20 mouse cellular contexts compared by ENCODE assay signal in the genomic region with DNA sequence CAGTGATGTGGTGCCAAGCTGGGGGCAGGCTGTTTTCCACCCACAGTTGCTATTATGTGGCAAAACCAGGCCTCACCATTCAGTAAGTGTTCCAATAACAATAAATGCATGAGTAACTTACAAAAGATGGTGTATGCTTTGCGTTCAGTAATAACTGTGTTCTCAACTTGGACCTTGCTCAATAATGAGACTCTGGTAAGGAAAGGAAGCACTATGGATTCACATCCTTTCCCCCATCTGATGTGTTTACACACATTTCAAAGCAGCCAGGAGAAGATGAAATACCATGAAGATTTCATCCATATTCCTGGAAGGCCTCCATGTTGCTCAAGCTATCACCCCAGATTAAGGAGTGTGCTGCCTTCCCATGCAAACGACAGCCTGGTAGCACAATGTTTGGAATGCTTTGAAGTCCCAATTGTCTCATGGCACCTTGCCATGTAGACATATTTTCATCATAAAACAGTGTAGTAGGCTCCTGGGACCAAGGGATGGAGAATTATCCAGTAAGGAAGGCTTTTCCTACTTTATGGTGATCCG.
A peak's percentile ranks its signal among the peaks of the same experiment; 100 is the strongest.
DNase-seq lines count a peak whose midpoint lies in the region; ATAC-seq and TF ChIP-seq lines count a peak whose summit lies in the region.
"Had no signal": no experiment of that assay in that cellular context is flagged by ENCODE, and none has a peak within 500 bp of the region (broad histone marks: within the 10 kb centered on the region; RNA-seq: fewer than 3 reads in every experiment).

No protein-coding gene starts in this region.

- ATAC-seq in forebrain, postnatal 0 days = peak; percentile 83
- ATAC-seq in forebrain, embryonic 15.5 days (replicated peaks) = no peak; the same call in 1 of the 2 replicates
- ATAC-seq in lung, postnatal 0 days = no peak
- ATAC-seq: activated CD4-positive, CD25-positive, alpha-beta regulatory T cell, adult 4 months; hindbrain, postnatal 0 days; Patski had no signal

- 53% methylated on average over 3 of the region's 3 CpGs for whole genome bisulfite sequencing in forebrain, postnatal 0 days
- 58% methylated on average over 3 of the region's 3 CpGs for WGBS in forebrain, embryonic 15.5 days
- 43% methylated on average over 3 of the region's 3 CpGs for WGBS in lung, postnatal 0 days

- no peaks in the 10 kb centered on the region for H3K36me3 ChIP-seq in forebrain, postnatal 0 days (ENCODE audit: insufficient read depth)
- no peaks in the 10 kb centered on the region for H3K36me3 ChIP-seq in forebrain, embryonic 15.5 days
- no peaks in the 10 kb centered on the region for H3K36me3 ChIP-seq in lung, postnatal 0 days (ENCODE audit: insufficient read depth, low read length)
- H3K36me3 ChIP-seq: heart, embryonic 10.5 days; hindbrain, embryonic 13.5 days had no signal

- no peak overlapping the region for H3K4me3 ChIP-seq in forebrain, postnatal 0 days (ENCODE audit: low read depth, low read length)
- H3K4me3 ChIP-seq in forebrain, embryonic 15.5 days = no peak overlapping the region
- H3K4me3 ChIP-seq in lung, postnatal 0 days (ENCODE audit: low read depth, low read length) = no peak overlapping the region
- H3K4me3 ChIP-seq: gastrocnemius, adult 2 months; heart, embryonic 10.5 days; hindbrain, embryonic 13.5 days had no signal

- H3K27me3 ChIP-seq in forebrain, postnatal 0 days (ENCODE audit: insufficient read depth, low read length) = no peaks in the 10 kb centered on the region
- no peaks in the 10 kb centered on the region for H3K27me3 ChIP-seq in forebrain, embryonic 15.5 days
- no peaks in the 10 kb centered on the region for H3K27me3 ChIP-seq in lung, postnatal 0 days (replicated peaks; ENCODE audit: insufficient read depth, low read length)
- H3K27me3 ChIP-seq: hindbrain, embryonic 13.5 days; Patski had no signal

- peak; percentile 10 to 12 for DNase-seq in cerebellum, postnatal 14 days
- no peak for DNase-seq in cerebellum, postnatal 25 days
- peak; percentile 71 for DNase-seq in forebrain, postnatal 0 days
- DNase-seq in lung, postnatal 10 days = peak; percentile 1
- DNase-seq in lung, postnatal 0 days (ENCODE audit: low spot score) = no peak
- DNase-seq in layer of hippocampus, adult 9-10 months (ENCODE audit: low spot score) = no peak
- DNase-seq in thymus, postnatal 10 days (ENCODE audit: low spot score in 2 of 2) = no peak
- DNase-seq: adrenal gland, postnatal 14 days; cerebellum, adult 8-10 months; gastrocnemius, adult 2 months; gastrocnemius, postnatal 36 days; heart, adult 18-20 months; heart, postnatal 10 days; kidney, adult 11 months had no signal

- TF ChIP-seq CTCF in forebrain, postnatal 0 days (IDR thresholded peaks at IDR 0.05; ENCODE audit: low read depth) = no peak
- TF ChIP-seq CTCF in lung, postnatal 0 days (IDR thresholded peaks at IDR 0.05) = no peak

- no peak overlapping the region for H3K27ac ChIP-seq in forebrain, postnatal 0 days (ENCODE audit: low read depth, low read length)
- H3K27ac ChIP-seq in forebrain, embryonic 15.5 days (replicated peaks) = no peak overlapping the region
- no peak overlapping the region for H3K27ac ChIP-seq in lung, postnatal 0 days (ENCODE audit: low read length)
- H3K27ac ChIP-seq: gastrocnemius, adult 2 months; heart, embryonic 10.5 days; hindbrain, embryonic 13.5 days; hindbrain, postnatal 0 days had no signal

- no peak overlapping the region for H3K9ac ChIP-seq in forebrain, postnatal 0 days
- no peak overlapping the region for H3K9ac ChIP-seq in forebrain, embryonic 15.5 days (replicated peaks)
- H3K9ac ChIP-seq in lung, postnatal 0 days (replicated peaks; ENCODE audit: low read depth) = no peak overlapping the region
- H3K9ac ChIP-seq: hindbrain, embryonic 13.5 days had no signal

- H3K4me1 ChIP-seq in forebrain, postnatal 0 days (ENCODE audit: insufficient read depth) = no peaks in the 10 kb centered on the region
- H3K4me1 ChIP-seq in forebrain, embryonic 15.5 days = no peaks in the 10 kb centered on the region
- H3K4me1 ChIP-seq in lung, postnatal 0 days (ENCODE audit: insufficient read depth, low read depth, low read length) = no peaks in the 10 kb centered on the region
- H3K4me1 ChIP-seq: heart, embryonic 10.5 days; hindbrain, embryonic 13.5 days had no signal

- no peak for TF ChIP-seq EP300 in lung, postnatal 0 days (IDR thresholded peaks at IDR 0.05)

- H3K9me3 ChIP-seq in forebrain, postnatal 0 days (ENCODE audit: low read length) = no peaks in the 10 kb centered on the region
- no peaks in the 10 kb centered on the region for H3K9me3 ChIP-seq in forebrain, embryonic 15.5 days
- H3K9me3 ChIP-seq in lung, postnatal 0 days (ENCODE audit: low read length) = no peaks in the 10 kb centered on the region
- H3K9me3 ChIP-seq: heart, embryonic 10.5 days; hindbrain, embryonic 13.5 days had no signal

- H3K4me2 ChIP-seq in forebrain, postnatal 0 days (ENCODE audit: low read depth) = no peak overlapping the region
- H3K4me2 ChIP-seq in forebrain, embryonic 15.5 days (replicated peaks) = no peak overlapping the region
- no peak overlapping the region for H3K4me2 ChIP-seq in lung, postnatal 0 days (replicated peaks; ENCODE audit: low read depth, low read length)
- H3K4me2 ChIP-seq: hindbrain, embryonic 13.5 days had no signal

Comparison
In these comparisons a context has a peak if more than half of its experiments do, and no peak if none do; other contexts are left out.
1. DNase-seq: peak in cerebellum, postnatal 14 days (2 of 2), forebrain, postnatal 0 days (single experiment) and lung, postnatal 10 days (single experiment); none in cerebellum, postnatal 25 days (0 of 2), lung, postnatal 0 days (single experiment), layer of hippocampus, adult 9-10 months (single experiment) and thymus, postnatal 10 days (0 of 2).